Mouse (Mus musculus) heart, adult 2 months (tissue): ENCODE data around the gene Ovol3. TPM values are rescaled to one million over a fixed set of nuclear protein-coding genes. Genes with fewer than 3 reads are reported as not detected.

ENCODE experiments used
- DNase-seq, 2 experiments: peaks; one replicate each; pipeline ENCODE4 v3.0.0; 2021
- H3K27ac ChIP-seq: fragments of 200-600 bp; 2 replicates; pipeline ENCODE4 v1.8.1; 2022
- H3K27me3 ChIP-seq: fragments of 200-500 bp; 2 replicates; pipeline ENCODE4 v1.6.1; 2012; ENCODE audit warnings: mild to moderate bottlenecking, low read length, inconsistent platforms, mixed read lengths; ENCODE audit not compliant: control insufficient read depth, insufficient read depth
- H3K36me3 ChIP-seq: fragments of 200-500 bp; 2 replicates; pipeline ENCODE4 v1.6.1; 2012; ENCODE audit warnings: low read length, inconsistent platforms; ENCODE audit not compliant: control insufficient read depth, insufficient read depth
- H3K4me1 ChIP-seq: fragments of 200-500 bp; 2 replicates; pipeline ENCODE4 v1.6.1; 2011; ENCODE audit warnings: low read length; ENCODE audit not compliant: control insufficient read depth, insufficient read depth
- H3K4me3 ChIP-seq: fragments of 200-600 bp; 2 replicates; pipeline ENCODE4 v1.8.1; 2022
- H3K79me2 ChIP-seq: fragments of 200-500 bp; replicated peaks from 2 replicates; pipeline ENCODE4 v1.6.1; 2012; ENCODE audit warnings: mild to moderate bottlenecking, inconsistent platforms, low read length, moderate library complexity, mixed read lengths; ENCODE audit not compliant: control insufficient read depth, insufficient read depth
- H3K9ac ChIP-seq: fragments of 200-500 bp; 2 replicates; pipeline ENCODE4 v1.6.1; 2012; ENCODE audit warnings: low read depth, mild to moderate bottlenecking, control low read depth, inconsistent platforms, low read length, mixed read lengths
- CTCF ChIP-seq: fragments of 200-600 bp; IDR thresholded peaks from 2 replicates; pipeline ENCODE4 v1.8.1; 2022; ENCODE audit warnings: antibody characterized with exemption, mild to moderate bottlenecking, moderate library complexity
- EP300 ChIP-seq: fragments of 200-500 bp; IDR thresholded peaks from 2 replicates; pipeline ENCODE4 v1.6.1; 2011; ENCODE audit warnings: low read depth, low read length, control low read depth; ENCODE audit not compliant: insufficient read depth
- POLR2A ChIP-seq: fragments of 200-500 bp; IDR thresholded peaks from 2 replicates; pipeline ENCODE4 v1.6.1; 2011; ENCODE audit warnings: mild to moderate bottlenecking, low read depth, low read length, control low read depth; ENCODE audit not compliant: insufficient read depth
- WGBS: fragments of 180-500 bp; shearing (Covaris S2); methylation state at CpG from one replicate; pipeline ENCODE4 v1.1.7; 2018; 5-methylcytosine and 5-hydroxymethylcytosine counted together
- intact Hi-C: fragments of 180-260 bp; cut with DNase I; formaldehyde crosslinking; loops from one replicate; pipeline ENCODE4 v1.15.1; 2025
- polyA plus RNA-seq: library from polyadenylated mRNA; depleted of rRNA; stranded (reverse); fragments of >200 nt; gene quantifications from 2 replicates; pipeline ENCODE4 v1.2.3, GENCODE M21; 2012
- total RNA-seq, 2 experiments: library from RNA; stranded (reverse); gene quantifications; 2 replicates each; pipeline ENCODE4 v1.2.3; 2021

The Ovol3 gene
- total and polyA plus RNA-seq, 3 experiments: not detected

DNA sequence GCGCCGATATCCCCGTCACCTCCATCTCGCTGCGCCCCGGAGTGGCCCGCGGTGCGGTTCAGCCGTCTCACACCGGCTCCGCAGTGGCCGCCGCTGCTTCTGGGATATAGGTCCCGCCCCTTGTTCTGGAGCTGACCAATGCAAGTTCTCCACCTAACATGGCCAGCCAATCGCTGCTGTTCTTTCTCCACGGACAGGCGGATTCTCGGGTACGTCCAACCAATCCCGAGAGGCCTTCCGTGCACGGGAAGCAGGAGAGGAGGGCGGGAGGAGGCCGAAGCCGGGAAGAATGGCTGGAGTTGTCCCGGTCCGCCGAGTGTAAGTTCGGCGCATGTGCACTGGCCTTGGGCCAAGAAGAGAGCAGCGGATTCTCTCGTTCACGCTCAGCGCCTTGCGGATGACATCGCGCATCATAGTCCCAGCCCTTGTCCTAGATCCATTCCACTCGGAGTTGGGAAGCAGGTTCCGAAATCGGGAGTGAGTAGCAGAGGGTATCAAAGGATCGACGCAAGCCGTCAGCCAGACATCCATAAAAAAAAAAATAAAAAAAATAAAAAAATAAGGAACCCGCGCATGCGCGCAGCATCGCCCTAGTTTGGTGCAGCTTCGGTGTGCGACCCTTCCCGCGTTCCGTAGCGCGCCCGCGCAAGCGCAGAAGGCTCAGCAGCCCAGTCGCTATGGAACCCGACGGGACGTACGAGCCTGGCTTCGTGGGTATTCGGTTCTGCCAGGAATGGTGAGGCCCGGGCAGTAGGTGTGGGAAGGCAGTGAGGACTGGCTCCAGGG, 3.7 kb downstream of the Ovol3 start, which contains the start of the genes Polr2i and Tbcb:
Gene Polr2i (plus strand): TSS at position 280 of the 786 bp plus-strand sequence.
Gene Tbcb (minus strand): TSS at position 604 of the 786 bp plus-strand sequence.
- Histone ChIP-seq H3K4me1 (no peaks in the 10 kb centered on the region), H3K79me2 (no peaks in the 10 kb centered on the region), H3K4me3 (peak within 1 kb of the TSS; percentile 82), H3K9ac (peak within 1 kb of the TSS; percentile 71), H3K27me3 (no peaks in the 10 kb centered on the region), H3K36me3 (no peaks in the 10 kb centered on the region), H3K27ac (peak within 1 kb of the TSS; percentile 90)
- no peak for TF ChIP-seq CTCF
- 0 out of 2 replicates have a peak, but pooled peaks have one; percentile 29 for TF ChIP-seq EP300
- peak; percentile 88 for TF ChIP-seq POLR2A
- peak; percentile 97 to 99 for DNase-seq
- intact Hi-C loops: loop anchor here (1.0 kb wide), 1 partner anchor 48 kb away; the partner anchor contains the start of genes Thap8 and Wdr62
- WGBS: under 1% methylated on average over 67 of the region's 67 CpGs

DNA sequence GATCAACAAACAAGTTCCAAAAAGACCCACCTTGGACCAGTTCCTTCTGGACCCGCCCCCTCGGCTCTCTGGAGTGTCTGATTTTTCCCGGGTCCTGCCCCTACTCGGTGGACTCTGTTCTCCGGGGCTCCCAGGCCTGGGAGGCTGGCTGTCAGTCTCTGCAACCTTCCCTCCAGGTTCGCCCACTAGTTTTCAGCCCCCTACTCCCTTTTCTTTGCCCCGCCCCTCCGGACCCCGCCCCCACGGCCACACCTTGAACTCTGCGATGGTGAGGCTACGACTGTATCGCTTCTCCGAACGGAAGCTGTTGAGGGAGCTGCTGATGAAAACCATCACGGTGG, 4.2 kb downstream of the Ovol3 start:
- H3K4me3 ChIP-seq: peak overlapping the region; percentile 82
- intact Hi-C loops: loop anchor here (1.0 kb wide), 1 partner anchor 49 kb away; the partner anchor contains the start of genes Thap8 and Wdr62
- peak overlapping the region; percentile 66 for H3K27ac ChIP-seq

DNA sequence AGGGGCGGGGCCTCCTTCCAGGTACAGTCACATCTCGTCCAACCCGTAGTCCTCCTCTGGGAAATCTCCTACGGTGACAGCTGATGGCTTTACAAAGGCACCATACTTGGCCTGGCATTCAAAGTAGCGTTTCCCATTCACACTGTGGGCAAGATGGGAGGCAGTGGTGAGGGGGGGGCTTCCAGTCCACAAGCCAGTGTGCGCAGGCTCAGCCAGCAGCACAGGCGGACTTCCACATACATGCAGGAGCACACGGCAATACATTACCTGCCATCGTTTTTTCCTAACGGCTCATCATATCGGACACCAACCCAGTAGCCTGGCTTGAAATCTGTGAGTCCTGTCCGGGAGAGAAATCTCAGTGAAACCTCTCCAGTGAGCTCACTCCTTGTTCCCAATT, 11.3 kb downstream of the Ovol3 start:
- H3K36me3 ChIP-seq: no peaks in the 10 kb centered on the region
- 97% methylated on average over 12 of the region's 12 CpGs for WGBS
- no peaks in the 10 kb centered on the region for H3K79me2 ChIP-seq
- no peak overlapping the region for H3K27ac ChIP-seq
- no peak for DNase-seq
- TF ChIP-seq CTCF (no peak), POLR2A (no peak), EP300 (no peak)
- no peak overlapping the region for H3K4me3 ChIP-seq
- intact Hi-C loops: no loop called here
- H3K9ac ChIP-seq: no peak overlapping the region
- no peaks in the 10 kb centered on the region for H3K27me3 ChIP-seq
- peaks cover 2% of the 10 kb centered on the region; the same call in 1 of the 2 replicates for H3K4me1 ChIP-seq

More for the DNA sequence above, 4.2 kb downstream of the Ovol3 start:
- 0% methylated on average over 16 of the region's 16 CpGs for WGBS
- H3K9ac ChIP-seq: peak overlapping the region; percentile 56
- no peak for TF ChIP-seq EP300
- TF ChIP-seq CTCF: no peak
- no peak for TF ChIP-seq POLR2A
- no peaks in the 10 kb centered on the region for H3K36me3 ChIP-seq
- DNase-seq: no peak
- H3K4me1 ChIP-seq: no peaks in the 10 kb centered on the region
- no peaks in the 10 kb centered on the region for H3K79me2 ChIP-seq
- H3K27me3 ChIP-seq: no peaks in the 10 kb centered on the region

DNA sequence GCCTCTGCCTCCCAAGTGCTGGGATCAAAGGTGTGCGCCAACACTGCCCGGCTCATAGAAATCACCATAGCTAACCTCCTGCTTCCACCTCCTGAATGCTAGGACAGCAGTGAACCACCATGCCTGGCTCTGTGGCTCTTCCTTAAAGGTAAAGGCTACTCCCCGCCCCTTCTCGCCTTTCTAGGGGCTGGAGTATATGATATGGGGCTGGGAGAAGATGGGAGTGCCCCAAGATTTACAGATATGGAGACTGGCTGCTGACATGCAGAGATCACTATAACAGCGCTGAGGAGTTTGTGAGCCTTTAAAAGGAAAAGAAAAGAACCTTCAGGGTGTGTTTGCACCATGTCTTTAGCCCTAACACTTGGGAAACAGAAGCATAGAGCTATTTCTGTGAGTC, 13.3 kb downstream of the Ovol3 start:
- H3K27me3 ChIP-seq: no peaks in the 10 kb centered on the region
- H3K79me2 ChIP-seq: no peaks in the 10 kb centered on the region
- no peaks in the 10 kb centered on the region for H3K36me3 ChIP-seq
- intact Hi-C loops: no loop called here
- H3K9ac ChIP-seq: no peak overlapping the region
- TF ChIP-seq POLR2A: no peak
- TF ChIP-seq CTCF: no peak
- TF ChIP-seq EP300: no peak
- no peak for DNase-seq
- 95% methylated on average over 5 of the region's 5 CpGs for WGBS
- H3K27ac ChIP-seq: no peak overlapping the region
- no peak overlapping the region for H3K4me3 ChIP-seq
- H3K4me1 ChIP-seq: peaks cover 4% of the 10 kb centered on the region

DNA sequence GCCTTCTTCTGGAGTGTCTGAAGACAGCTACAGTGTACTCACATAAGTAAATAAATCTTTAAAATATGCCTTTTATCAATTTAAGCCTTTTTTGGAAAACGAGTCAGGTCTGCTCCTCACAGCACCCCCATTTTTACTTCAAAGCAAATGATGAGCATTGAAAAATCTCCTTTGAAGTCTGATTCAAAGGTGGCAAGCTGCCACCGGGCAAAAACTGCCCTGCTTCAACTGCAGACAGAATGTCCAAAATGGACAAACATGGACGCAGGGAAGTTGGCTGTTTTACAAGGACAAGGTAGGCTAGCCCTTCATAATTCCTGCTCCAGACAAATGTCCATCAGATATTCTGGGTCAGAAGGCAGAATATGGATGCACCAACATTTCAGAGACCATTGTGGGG, 14.1 kb downstream of the Ovol3 start:
- intact Hi-C loops: no loop called here
- peaks cover 6% of the 10 kb centered on the region for H3K4me1 ChIP-seq
- no peak overlapping the region for H3K27ac ChIP-seq
- no peak for TF ChIP-seq EP300
- no peak for TF ChIP-seq CTCF
- TF ChIP-seq POLR2A: no peak
- H3K4me3 ChIP-seq: no peak overlapping the region
- no peak for DNase-seq
- no peaks in the 10 kb centered on the region for H3K36me3 ChIP-seq
- WGBS: 74% methylated on average over 3 of the region's 3 CpGs
- no peaks in the 10 kb centered on the region for H3K79me2 ChIP-seq
- no peaks in the 10 kb centered on the region for H3K27me3 ChIP-seq
- no peak overlapping the region for H3K9ac ChIP-seq

DNA sequence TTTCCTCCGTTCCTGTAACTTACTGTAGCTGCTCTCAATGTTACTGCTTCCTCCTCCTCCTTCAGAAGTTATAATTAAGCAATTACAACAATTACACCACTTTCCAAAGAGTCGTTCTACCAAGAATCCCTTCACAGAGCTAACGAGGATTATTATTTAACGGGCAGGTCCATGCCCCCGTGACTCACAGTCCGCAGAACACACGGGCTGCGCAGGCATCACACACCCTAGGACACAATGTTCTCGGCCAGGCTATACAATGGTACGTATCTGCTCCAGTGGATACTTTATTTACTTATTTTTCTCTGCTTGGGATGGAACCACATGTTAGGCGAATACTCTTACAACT, 15.5 kb downstream of the Ovol3 start:
- Histone ChIP-seq H3K4me3 (peak overlapping the region; percentile 54), H3K36me3 (no peaks in the 10 kb centered on the region), H3K79me2 (no peaks in the 10 kb centered on the region), H3K27me3 (no peaks in the 10 kb centered on the region), H3K27ac (peak overlapping the region; percentile 69; the same call in 1 of the 2 replicates), H3K4me1 (peaks cover 6% of the 10 kb centered on the region), H3K9ac (peak overlapping the region; percentile 68)
- DNase-seq: peak in 1 of 2 experiments; percentile 12
- intact Hi-C loops: no loop called here
- TF ChIP-seq EP300: no peak
- TF ChIP-seq POLR2A: no peak
- no peak for TF ChIP-seq CTCF
- WGBS: 20% methylated on average over 11 of the region's 11 CpGs
